Mouse (Mus musculus) heart, embryonic 16.5 days (tissue): ENCODE measurements around the gene Acot8. TPM values are rescaled to one million over a fixed set of nuclear protein-coding genes. Genes with fewer than 3 reads are reported as not detected.
A peak's percentile ranks its signal among the peaks of the same experiment; 100 is the strongest.

Experiments used
- ATAC-seq: fragments of 200-750 bp; cut with Nextera tagmentation; replicated peaks from 2 replicates; pipeline ENCODE4 v1.8.0; 2017; ENCODE audit warnings: moderate number of reproducible peaks; ENCODE audit not compliant: insufficient read depth, low FRiP score; ENCODE audit errors: extremely low read depth
- H3K27ac ChIP-seq: fragments of 300-500 bp; sonication (generic); 2 replicates; pipeline ENCODE4 v1.5.1; 2014; ENCODE audit warnings: mild to moderate bottlenecking, low read length, control low read depth, moderate library complexity
- H3K27me3 ChIP-seq: fragments of 300-500 bp; sonication (generic); 2 replicates; pipeline ENCODE4 v1.6.1; 2014; ENCODE audit warnings: low read length, mixed read lengths; ENCODE audit not compliant: control insufficient read depth, insufficient read depth
- H3K36me3 ChIP-seq: fragments of 300-500 bp; sonication (generic); 2 replicates; pipeline ENCODE4 v1.6.1; 2014; ENCODE audit not compliant: control insufficient read depth, insufficient read depth
- H3K4me1 ChIP-seq: fragments of 300-500 bp; sonication (generic); 2 replicates; pipeline ENCODE4 v1.6.1; 2014; ENCODE audit warnings: low read length, mixed read lengths; ENCODE audit not compliant: control insufficient read depth, insufficient read depth
- H3K4me2 ChIP-seq: fragments of 300-500 bp; sonication (generic); 2 replicates; pipeline ENCODE4 v1.6.1; 2014; ENCODE audit warnings: low read depth, mild to moderate bottlenecking, control low read depth, low read length
- H3K4me3 ChIP-seq: fragments of 300-500 bp; sonication (generic); 2 replicates; pipeline ENCODE4 v1.5.1; 2014; ENCODE audit warnings: mild to moderate bottlenecking, control low read depth, low read length
- H3K9ac ChIP-seq: fragments of 300-500 bp; sonication (generic); 2 replicates; pipeline ENCODE4 v1.6.1; 2014; ENCODE audit warnings: low read length, control low read depth
- H3K9me3 ChIP-seq: fragments of 300-500 bp; sonication (generic); replicated peaks from 2 replicates; pipeline ENCODE4 v1.6.1; 2016; ENCODE audit warnings: low read length; ENCODE audit not compliant: control insufficient read depth
- WGBS: fragments of 180-500 bp; shearing (Covaris S2); extraction: QIAGEN DNeasy Blood & Tissue Kit; methylation state at CpG from one replicate; pipeline ENCODE4 v1.1.7; 2014; 5-methylcytosine and 5-hydroxymethylcytosine counted together
- polyA plus RNA-seq: library from polyadenylated mRNA; unstranded; fragments of >200 nt; fragmentation: Nextera tagmentation; extraction: Ambion mirVana; gene quantifications from 2 replicates; pipeline ENCODE4 v1.2.1, GENCODE M21; 2015

The Acot8 gene
- polyA plus RNA-seq, 1 experiment from 2014 or later: 15.7 TPM

DNA sequence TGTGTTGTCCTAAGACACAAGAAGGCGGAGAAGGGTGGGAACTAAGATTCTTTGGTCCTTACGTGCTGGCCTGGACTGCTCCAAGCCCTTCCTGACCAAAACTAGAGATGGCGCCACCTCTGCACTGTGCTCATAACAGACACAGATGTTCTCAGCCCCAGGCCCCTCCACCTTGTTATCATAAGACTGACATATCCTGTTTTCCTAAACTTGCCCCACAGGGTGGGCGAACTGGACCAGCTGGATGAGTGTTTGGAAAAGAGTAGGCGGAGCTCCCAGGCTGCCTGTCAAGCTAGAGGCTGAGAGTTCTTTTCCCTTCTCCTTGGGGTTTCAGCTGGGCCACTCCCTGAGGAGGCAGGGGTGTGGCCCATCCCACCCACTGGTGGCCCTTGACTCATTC is 13.0 kb upstream of the Acot8 start:
- 65% methylated on average over 5 of the region's 5 CpGs for WGBS
- H3K27ac ChIP-seq: no peak overlapping the region
- no peak overlapping the region for H3K9ac ChIP-seq
- H3K36me3 ChIP-seq: no peaks in the 10 kb centered on the region
- no peaks in the 10 kb centered on the region for H3K9me3 ChIP-seq
- no peak overlapping the region for H3K4me3 ChIP-seq
- no peak overlapping the region for H3K4me2 ChIP-seq
- peaks cover 7% of the 10 kb centered on the region for H3K4me1 ChIP-seq
- H3K27me3 ChIP-seq: no peaks in the 10 kb centered on the region
- no peak for ATAC-seq

DNA sequence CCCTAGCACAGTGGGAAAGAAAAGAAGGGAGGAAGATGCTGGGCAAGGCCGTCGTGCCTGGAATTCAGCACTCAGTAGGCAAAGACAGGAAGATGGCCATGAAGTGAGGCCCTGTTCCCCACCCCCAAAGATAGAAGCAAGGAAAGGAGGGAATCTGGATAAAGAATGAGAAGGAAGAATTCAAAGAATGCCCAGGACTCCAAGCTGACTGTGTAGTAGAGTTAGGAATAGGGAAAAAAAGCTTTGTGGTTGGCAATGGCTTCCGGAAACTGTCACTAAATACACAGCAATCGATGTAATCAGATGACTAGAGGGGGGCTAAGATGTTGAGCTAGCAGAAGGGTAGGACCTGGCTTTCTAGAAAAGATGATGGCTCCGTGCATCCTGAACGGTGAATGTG is 12.5 kb upstream of the Acot8 start:
- H3K9ac ChIP-seq: no peak overlapping the region
- WGBS: 58% methylated on average over 6 of the region's 6 CpGs
- peaks cover 5% of the 10 kb centered on the region for H3K4me1 ChIP-seq
- no peak for ATAC-seq
- H3K4me3 ChIP-seq: no peak overlapping the region
- H3K4me2 ChIP-seq: no peak overlapping the region
- H3K27me3 ChIP-seq: no peaks in the 10 kb centered on the region
- no peaks in the 10 kb centered on the region for H3K36me3 ChIP-seq
- H3K9me3 ChIP-seq: no peaks in the 10 kb centered on the region
- no peak overlapping the region for H3K27ac ChIP-seq

DNA sequence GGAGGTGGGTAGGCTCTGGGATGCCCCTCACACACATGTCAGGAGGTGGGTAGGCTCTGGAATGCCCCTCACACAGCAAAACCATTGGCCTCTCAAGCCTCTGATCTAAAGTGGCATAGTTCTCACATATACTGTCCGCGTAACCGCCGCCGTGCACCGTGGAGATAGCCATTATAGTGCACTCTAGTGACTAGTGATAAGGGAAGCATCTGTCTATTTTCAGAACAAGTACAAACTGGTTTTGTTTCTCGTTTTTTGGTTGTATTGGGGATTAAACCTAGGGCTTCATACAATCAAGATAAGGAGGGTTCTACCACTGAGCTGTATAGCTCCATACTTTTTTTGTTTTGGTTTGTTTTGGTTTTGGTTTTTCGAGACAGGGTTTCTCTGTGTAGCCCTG is 11.1 kb upstream of the Acot8 start:
- Histone ChIP-seq H3K9ac (no peak overlapping the region), H3K4me2 (no peak overlapping the region), H3K27ac (no peak overlapping the region), H3K4me1 (peaks cover 5% of the 10 kb centered on the region), H3K4me3 (no peak overlapping the region), H3K9me3 (no peaks in the 10 kb centered on the region), H3K27me3 (no peaks in the 10 kb centered on the region), H3K36me3 (no peaks in the 10 kb centered on the region)
- 50% methylated on average over 8 of the region's 8 CpGs for WGBS
- ATAC-seq: no peak

GRCm38 (mm10) chr2:164815348-164815747 is 10.7 kb upstream of the Acot8 start:
- 71% methylated on average over 5 of the region's 5 CpGs for WGBS
- H3K9ac ChIP-seq: no peak overlapping the region
- H3K4me3 ChIP-seq: no peak overlapping the region
- H3K4me1 ChIP-seq: peaks cover 5% of the 10 kb centered on the region
- no peaks in the 10 kb centered on the region for H3K27me3 ChIP-seq
- H3K27ac ChIP-seq: no peak overlapping the region
- no peaks in the 10 kb centered on the region for H3K36me3 ChIP-seq
- H3K9me3 ChIP-seq: no peaks in the 10 kb centered on the region
- ATAC-seq: no peak
- no peak overlapping the region for H3K4me2 ChIP-seq

GRCm38 (mm10) chr2:164813557-164813956 is 8.9 kb upstream of the Acot8 start:
- Histone ChIP-seq H3K4me1 (peaks cover 5% of the 10 kb centered on the region), H3K9ac (no peak overlapping the region), H3K36me3 (peaks cover 7% of the 10 kb centered on the region), H3K4me2 (no peak overlapping the region), H3K27ac (no peak overlapping the region), H3K27me3 (no peaks in the 10 kb centered on the region), H3K9me3 (no peaks in the 10 kb centered on the region), H3K4me3 (no peak overlapping the region)
- 77% methylated on average over 2 of the region's 2 CpGs for WGBS
- ATAC-seq: no peak

GRCm38 (mm10) chr2:164806614-164807013 is 1.9 kb upstream of the Acot8 start:
- Histone ChIP-seq H3K9ac (no peak overlapping the region), H3K27me3 (no peaks in the 10 kb centered on the region), H3K9me3 (no peaks in the 10 kb centered on the region), H3K4me2 (no peak overlapping the region), H3K27ac (no peak overlapping the region), H3K4me1 (peaks cover 13% of the 10 kb centered on the region), H3K4me3 (no peak overlapping the region), H3K36me3 (peaks cover 8% of the 10 kb centered on the region)
- ATAC-seq: no peak
- 66% methylated on average over 7 of the region's 7 CpGs for WGBS

GRCm38 (mm10) chr2:164805332-164805718 is 643 bp upstream of the Acot8 start:
- Histone ChIP-seq H3K9ac (peak overlapping the region; percentile 83), H3K36me3 (peaks cover 8% of the 10 kb centered on the region), H3K9me3 (no peaks in the 10 kb centered on the region), H3K4me1 (peaks cover 13% of the 10 kb centered on the region), H3K4me3 (peak overlapping the region; percentile 76), H3K4me2 (peak overlapping the region; percentile 96), H3K27ac (peak overlapping the region; percentile 79), H3K27me3 (no peaks in the 10 kb centered on the region)
- 2% methylated on average over 21 of the region's 21 CpGs for whole genome bisulfite sequencing
- peak; percentile 10; the same call in 1 of the 2 replicates for ATAC-seq

DNA sequence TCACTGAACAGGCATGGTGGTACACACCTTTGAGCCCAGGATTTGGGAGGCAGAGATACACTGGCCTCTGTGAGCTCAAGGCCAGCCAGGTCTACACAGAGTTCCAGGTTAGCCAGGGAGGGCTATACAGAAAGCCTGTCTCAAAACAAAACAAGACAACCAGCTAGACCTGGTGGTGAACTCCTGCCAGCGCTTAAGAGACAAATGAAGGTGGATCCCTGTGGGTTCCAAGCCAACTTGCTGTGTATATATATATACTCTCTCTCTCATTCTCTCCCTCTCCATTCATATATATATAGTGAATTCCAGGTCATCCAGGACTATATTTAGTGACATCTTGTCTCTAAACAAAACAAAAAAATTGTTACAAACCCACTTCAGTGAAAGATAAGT is 765 bp downstream of the Acot8 start:
- H3K27me3 ChIP-seq: no peaks in the 10 kb centered on the region
- H3K4me2 ChIP-seq: peak overlapping the region; percentile 74
- peaks cover 13% of the 10 kb centered on the region for H3K4me1 ChIP-seq
- H3K27ac ChIP-seq: no peak overlapping the region; the same call in 1 of the 2 replicates
- H3K9me3 ChIP-seq: no peaks in the 10 kb centered on the region
- WGBS: 60% methylated on average over 1 of the region's 1 CpGs
- H3K9ac ChIP-seq: peak overlapping the region; percentile 92
- peaks cover 9% of the 10 kb centered on the region for H3K36me3 ChIP-seq
- H3K4me3 ChIP-seq: peak overlapping the region; percentile 76
- ATAC-seq: no peak

DNA sequence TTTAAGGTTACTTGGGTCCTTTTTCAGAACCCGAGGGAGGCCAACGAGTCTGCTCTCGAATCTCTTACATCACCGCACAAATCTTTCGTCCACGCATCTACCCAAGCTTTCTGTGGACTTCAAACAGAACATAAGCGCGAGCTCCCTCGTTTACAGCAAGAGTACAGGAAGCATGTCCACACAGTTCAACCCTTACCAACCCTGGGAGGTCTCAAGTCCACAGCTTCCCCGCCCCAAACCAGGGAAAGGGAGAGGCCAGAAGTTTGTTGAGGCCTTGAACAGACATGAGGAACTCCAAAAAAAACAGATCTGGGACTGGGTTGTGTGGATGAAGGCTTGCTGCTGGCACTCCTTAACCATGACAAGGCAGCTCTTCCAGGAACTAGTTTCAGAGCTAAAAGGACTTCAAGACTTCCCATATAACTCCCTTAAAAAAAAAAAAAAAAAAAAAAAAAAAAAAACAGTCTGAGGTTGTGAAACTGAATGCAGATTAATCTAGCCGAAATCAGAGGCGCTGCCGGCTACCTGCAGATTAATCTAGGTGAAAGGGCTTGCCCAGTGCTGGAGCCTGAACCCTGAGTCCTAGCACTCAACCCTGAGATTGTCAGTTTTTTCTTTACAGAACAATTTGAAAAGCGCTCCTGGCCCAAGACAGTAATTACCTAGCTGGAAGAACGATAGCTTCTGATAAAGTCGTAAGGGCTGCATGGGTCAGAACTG is 1.3 kb downstream of the Acot8 start:
- no peak for ATAC-seq

More for the DNA sequence above, 1.3 kb downstream of the Acot8 start:
- Histone ChIP-seq H3K27ac (no peak overlapping the region), H3K4me2 (peak overlapping the region; percentile 74), H3K4me1 (peaks cover 13% of the 10 kb centered on the region), H3K4me3 (peak overlapping the region; percentile 76; the same call in 1 of the 2 replicates), H3K9ac (peak overlapping the region; percentile 92), H3K9me3 (no peaks in the 10 kb centered on the region), H3K36me3 (peaks cover 6% of the 10 kb centered on the region), H3K27me3 (no peaks in the 10 kb centered on the region)
- WGBS: 86% methylated on average over 16 of the region's 16 CpGs
